Mouse (Mus musculus) heart, postnatal 36 days (tissue): Measurements from ENCODE around the gene Ing1. TPM values are rescaled to one million over a fixed set of nuclear protein-coding genes. Genes with fewer than 3 reads are reported as not detected.
"Not testable (repeated sequence)": the region's sequence is repeated elsewhere in the genome, so short reads cannot be mapped to it uniquely, and the experiment has no call there.

ENCODE experiments used
- DNase-seq, 2 experiments: peaks; one replicate each; pipeline ENCODE4 v3.0.0; 2021 to 2022
- intact Hi-C: fragments of 180-260 bp; cut with DNase I; formaldehyde crosslinking; loops from one replicate; pipeline ENCODE4 v1.15.1; 2025
- total RNA-seq, 2 experiments: library from RNA; stranded (reverse); gene quantifications; 2 replicates each; pipeline ENCODE4 v1.2.3; 2021

Gene Ing1
- total RNA-seq, 2 experiments from 2014 or later = 24.1 to 25.8 TPM

- intact Hi-C loops = loop anchor here (2.0 to 10.0 kb wide), 3 partner anchors 53 to 1555 kb away; partner anchors contain the start of genes Cul4a, Naxd and Pcid2
- DNase-seq = peak; percentile 42 to 47
Observed at GRCm38 (mm10) chr8:11549706-11550105, 5.7 kb upstream of the Ing1 start.

- intact Hi-C loops = loop anchor here (2.0 to 10.0 kb wide), 3 partner anchors 54 to 1554 kb away; partner anchors contain the start of genes Cul4a, Naxd and Pcid2
- DNase-seq = peak; percentile 94 to 95
Observed at GRCm38 (mm10) chr8:11550281-11550948, 5.0 kb upstream of the Ing1 start, which contains the start of gene Cars2. TSS of gene Cars2 (minus strand) at chr8:11550783.

GRCm38 (mm10) chr8:11551497-11551896 lies 3.9 kb upstream of the Ing1 start:
- intact Hi-C loops = loop anchor here (2.0 to 10.0 kb wide), 3 partner anchors 55 to 1553 kb away; partner anchors contain the start of genes Cul4a, Naxd and Pcid2
- not testable (repeated sequence) for DNase-seq

GRCm38 (mm10) chr8:11552390-11552789 lies 3.0 kb upstream of the Ing1 start:
- no peak for DNase-seq
- intact Hi-C loops = loop anchor here (10.0 kb wide), 2 partner anchors 298 to 1552 kb away; partner anchors contain the start of genes Cul4a and Pcid2

- peak; percentile 96 to 97 for DNase-seq
- intact Hi-C loops = loop anchor here (10.0 kb wide), 2 partner anchors 301 to 1549 kb away; partner anchors contain the start of genes Cul4a and Pcid2
Observed at GRCm38 (mm10) chr8:11555720-11556591, 585 bp downstream of the Ing1 start.

- peak; percentile 55 to 68 for DNase-seq
- intact Hi-C loops = loop anchor here (10.0 kb wide), 2 partner anchors 302 to 1548 kb away; partner anchors contain the start of genes Cul4a and Pcid2
Observed at GRCm38 (mm10) chr8:11556691-11557423, 1.5 kb downstream of the Ing1 start.

- peak in 1 of 2 experiments; percentile 64 for DNase-seq
- intact Hi-C loops = loop anchor here (10.0 kb wide), 2 partner anchors 303 to 1547 kb away; partner anchors contain the start of genes Cul4a and Pcid2
Observed at GRCm38 (mm10) chr8:11557424-11557767, 2.0 kb downstream of the Ing1 start.

- peak; percentile 96 for DNase-seq
- intact Hi-C loops = loop anchor here (2.0 to 10.0 kb wide), 3 partner anchors 77 to 1547 kb away; partner anchors contain the start of genes Ankrd10, Cul4a and Pcid2
Observed at GRCm38 (mm10) chr8:11557768-11558629, 2.6 kb downstream of the Ing1 start.

- intact Hi-C loops = loop anchor here (2.0 to 10.0 kb wide), 3 partner anchors 75 to 1545 kb away; partner anchors contain the start of genes Ankrd10, Cul4a and Pcid2
- DNase-seq = no peak
Observed at GRCm38 (mm10) chr8:11559511-11559910, 4.1 kb downstream of the Ing1 start.

GRCm38 (mm10) chr8:11560220-11560619 lies 4.8 kb downstream of the Ing1 start:
- no peak for DNase-seq
- intact Hi-C loops = no loop called here

- intact Hi-C loops = no loop called here
- no peak for DNase-seq
Observed at GRCm38 (mm10) chr8:11564236-11564635, 8.9 kb downstream of the Ing1 start.

- intact Hi-C loops = loop anchor here (5.0 kb wide), 1 partner anchor 38 kb away; no protein-coding TSS in a partner anchor
- DNase-seq = no peak
Observed at GRCm38 (mm10) chr8:11564721-11565120, 9.3 kb downstream of the Ing1 start.

GRCm38 (mm10) chr8:11568193-11568592 lies 12.8 kb downstream of the Ing1 start:
- DNase-seq = not testable (repeated sequence)
- intact Hi-C loops = loop anchor here (5.0 kb wide), 1 partner anchor 34 kb away; no protein-coding TSS in a partner anchor

GRCm38 (mm10) chr8:11569260-11570097 lies 14.1 kb downstream of the Ing1 start:
- DNase-seq = no peak
- intact Hi-C loops = loop anchor here (5.0 kb wide), 1 partner anchor 33 kb away; no protein-coding TSS in a partner anchor

- DNase-seq = no peak
- intact Hi-C loops = no loop called here
Observed at GRCm38 (mm10) chr8:11570742-11571141, 15.4 kb downstream of the Ing1 start.

- no peak for DNase-seq
- intact Hi-C loops = no loop called here
Observed at GRCm38 (mm10) chr8:11571950-11572349, 16.6 kb downstream of the Ing1 start.

- intact Hi-C loops = no loop called here
- DNase-seq = no peak
Observed at GRCm38 (mm10) chr8:11572428-11572827, 17.1 kb downstream of the Ing1 start.
